Mouse (Mus musculus) liver, embryonic 15.5 days (tissue): ENCODE data around the gene Pip4k2b. TPM values are rescaled to one million over a fixed set of nuclear protein-coding genes. Genes with fewer than 3 reads are reported as not detected.
A peak's percentile ranks its signal among the peaks of the same experiment; 100 is the strongest.
"Not testable (repeated sequence)": the region's sequence is repeated elsewhere in the genome, so short reads cannot be mapped to it uniquely, and the experiment has no call there.

ENCODE experiments used
- ATAC-seq: fragments of 200-750 bp; cut with Nextera tagmentation; 2 replicates; pipeline ENCODE4 v1.8.0; 2017; ENCODE audit warnings: moderate number of reproducible peaks, mild to moderate bottlenecking, moderate library complexity; ENCODE audit not compliant: insufficient read depth
- H3K27ac ChIP-seq: fragments of 300-500 bp; sonication (generic); replicated peaks from 2 replicates; pipeline ENCODE4 v1.5.1; 2015; ENCODE audit warnings: mild to moderate bottlenecking, inconsistent platforms
- H3K27me3 ChIP-seq: fragments of 300-500 bp; sonication (generic); 2 replicates; pipeline ENCODE4 v1.6.1; 2015; ENCODE audit warnings: mild to moderate bottlenecking, inconsistent platforms
- H3K36me3 ChIP-seq: fragments of 300-500 bp; sonication (generic); replicated peaks from 2 replicates; pipeline ENCODE4 v1.6.1; 2015; ENCODE audit warnings: moderate library complexity, mild to moderate bottlenecking, inconsistent platforms
- H3K4me1 ChIP-seq: fragments of 300-500 bp; sonication (generic); replicated peaks from 2 replicates; pipeline ENCODE4 v1.6.1; 2015; ENCODE audit warnings: inconsistent platforms
- H3K4me2 ChIP-seq: fragments of 300-500 bp; sonication (generic); 2 replicates; pipeline ENCODE4 v1.6.1; 2015; ENCODE audit warnings: moderate library complexity, mild to moderate bottlenecking, inconsistent platforms
- H3K4me3 ChIP-seq: fragments of 300-500 bp; sonication (generic); replicated peaks from 2 replicates; pipeline ENCODE4 v1.5.1; 2015; ENCODE audit warnings: mild to moderate bottlenecking, inconsistent platforms
- H3K9ac ChIP-seq: fragments of 300-500 bp; sonication (generic); 2 replicates; pipeline ENCODE4 v1.6.1; 2015; ENCODE audit warnings: moderate library complexity, mild to moderate bottlenecking, inconsistent platforms
- H3K9me3 ChIP-seq: fragments of 300-500 bp; sonication (generic); replicated peaks from 2 replicates; pipeline ENCODE4 v1.6.1; 2016; ENCODE audit warnings: inconsistent platforms
- WGBS: fragments of 180-500 bp; shearing (Covaris S2); methylation state at CpG from one replicate; pipeline ENCODE4 v1.1.7; 2015; ENCODE audit warnings: mixed read lengths; ENCODE audit not compliant: insufficient replicate concordance; 5-methylcytosine and 5-hydroxymethylcytosine counted together
- polyA plus RNA-seq: library from polyadenylated mRNA; unstranded; fragments of >200 nt; fragmentation: Nextera tagmentation; extraction: Ambion mirVana; gene quantifications from 2 replicates; pipeline ENCODE4 v1.2.1, GENCODE M21; 2015

Gene Pip4k2b
- polyA plus RNA-seq, 1 experiment from 2014 or later: 0.48 TPM

DNA sequence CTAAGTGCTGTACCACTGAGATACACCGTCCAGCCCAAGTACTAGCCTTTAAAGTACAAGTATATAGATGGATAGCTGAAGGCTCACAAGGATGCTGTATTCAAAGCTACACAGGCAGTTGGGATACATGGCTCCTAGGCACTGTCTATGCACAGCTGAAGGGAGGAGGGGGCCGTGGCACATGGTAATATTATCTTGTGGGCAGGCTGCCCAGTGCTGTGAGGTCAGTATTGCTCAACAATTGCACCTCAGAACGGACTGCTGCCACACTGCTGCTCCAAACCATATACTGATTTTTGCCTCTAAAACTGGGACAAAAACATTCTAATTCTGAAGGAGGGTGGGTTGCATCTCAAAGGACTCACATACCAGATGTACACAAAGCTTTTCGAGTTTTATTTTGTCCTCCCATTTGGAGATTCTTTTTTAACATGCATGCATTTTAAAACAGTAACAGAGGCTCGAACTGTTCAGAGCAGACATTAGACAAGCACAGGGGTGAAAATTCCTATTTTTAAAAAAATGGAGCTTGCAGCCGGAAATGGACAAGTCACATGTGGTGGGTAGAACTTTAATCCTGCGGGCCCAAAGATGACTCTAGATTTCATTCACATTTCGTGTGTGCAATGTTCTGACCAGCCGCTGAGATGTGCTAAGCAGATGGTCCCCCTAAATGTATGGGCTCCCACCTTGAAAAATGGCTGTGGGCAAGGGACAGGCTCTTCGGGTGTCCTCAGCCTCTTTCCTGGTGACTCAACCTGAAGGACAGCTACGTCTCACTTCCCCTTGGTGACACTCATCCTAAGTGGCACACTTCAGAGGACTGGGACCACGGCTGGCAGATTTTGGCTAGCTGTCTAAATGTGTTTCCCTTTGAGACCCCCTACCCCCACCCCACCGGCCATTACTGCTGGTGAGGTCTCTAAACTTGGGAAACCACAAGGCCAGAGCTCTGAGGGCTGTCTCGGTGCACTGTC is 29.4 kb downstream of the Pip4k2b start:
- no peak overlapping the region for H3K27ac ChIP-seq
- peaks cover 9% of the 10 kb centered on the region for H3K4me1 ChIP-seq
- no peaks in the 10 kb centered on the region for H3K27me3 ChIP-seq
- no peak overlapping the region for H3K4me3 ChIP-seq
- H3K36me3 ChIP-seq: peaks cover 49% of the 10 kb centered on the region
- no peak for ATAC-seq
- no peak overlapping the region for H3K9ac ChIP-seq
- 67% methylated on average over 14 of the region's 14 CpGs for WGBS
- no peak overlapping the region for H3K4me2 ChIP-seq
- H3K9me3 ChIP-seq: no peaks in the 10 kb centered on the region

DNA sequence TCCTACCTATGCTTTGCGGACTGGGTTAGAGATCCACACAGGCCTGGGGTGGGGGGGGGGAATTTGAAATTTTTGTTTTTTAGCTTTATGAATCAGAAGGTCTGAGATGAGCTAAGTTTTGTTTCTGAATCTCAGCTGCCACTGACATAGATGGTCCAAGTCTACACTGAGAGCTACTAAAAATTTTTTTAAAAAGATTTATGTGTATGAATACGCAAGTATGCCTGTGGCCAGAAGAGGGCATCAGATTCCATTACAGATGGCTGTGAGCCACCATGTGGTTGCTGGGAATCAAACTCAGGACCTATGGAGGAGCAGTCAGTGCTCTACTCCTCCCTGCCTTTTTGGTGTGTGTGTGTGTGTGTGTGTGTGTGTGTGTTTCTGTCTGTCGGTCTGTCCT is 30.1 kb downstream of the Pip4k2b start:
- Histone ChIP-seq H3K4me1 (peaks cover 8% of the 10 kb centered on the region), H3K27ac (no peak overlapping the region), H3K9me3 (no peaks in the 10 kb centered on the region), H3K4me2 (no peak overlapping the region), H3K4me3 (no peak overlapping the region), H3K36me3 (peaks cover 43% of the 10 kb centered on the region), H3K27me3 (no peaks in the 10 kb centered on the region), H3K9ac (no peak overlapping the region)
- 88% methylated on average over 3 of the region's 3 CpGs for WGBS
- no peak for ATAC-seq

DNA sequence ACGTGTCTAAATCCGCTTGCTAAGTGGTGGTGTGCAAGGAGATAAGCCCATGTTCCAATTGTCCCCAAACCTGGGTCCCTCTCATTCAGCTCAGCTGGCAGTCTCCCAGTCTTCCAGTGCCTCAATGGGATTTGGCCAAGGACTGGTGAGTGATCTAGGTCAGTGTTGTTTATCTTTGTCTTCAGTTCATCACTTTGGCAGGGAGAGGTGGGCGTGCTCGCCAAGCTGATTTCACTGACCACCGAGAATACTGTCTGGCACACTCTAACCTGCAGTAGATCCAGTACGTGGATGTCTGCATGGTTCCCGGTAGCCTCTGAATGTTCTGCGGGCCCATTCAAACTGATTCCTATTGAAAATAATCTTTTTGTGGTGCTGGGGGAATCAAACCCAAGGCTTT is 30.6 kb downstream of the Pip4k2b start:
- no peak overlapping the region for H3K4me2 ChIP-seq
- WGBS: 77% methylated on average over 8 of the region's 8 CpGs

DNA sequence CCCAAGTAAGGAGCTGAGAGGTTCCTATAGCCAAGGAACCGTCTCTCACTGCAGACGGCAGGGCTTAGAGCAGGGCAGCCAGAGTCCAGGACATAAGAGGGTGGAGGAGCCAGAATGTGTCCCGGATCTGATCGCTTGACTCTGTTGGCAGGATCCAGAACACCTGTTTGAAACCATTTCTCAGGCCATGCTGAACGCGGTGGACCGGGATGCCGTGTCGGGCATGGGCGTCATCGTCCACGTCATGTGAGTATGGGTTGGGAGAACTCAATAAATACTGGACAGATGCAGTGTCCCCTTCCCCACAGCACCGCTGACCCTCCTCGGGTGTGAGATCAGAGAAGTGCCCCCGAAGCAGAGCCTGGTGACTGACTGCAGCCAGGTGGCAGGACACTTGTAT is 32.2 kb downstream of the Pip4k2b start:
- no peak overlapping the region for H3K4me3 ChIP-seq
- H3K4me1 ChIP-seq: peaks cover 4% of the 10 kb centered on the region; the same call in 1 of the 2 replicates
- no peak overlapping the region for H3K9ac ChIP-seq
- WGBS: 86% methylated on average over 15 of the region's 15 CpGs
- H3K27ac ChIP-seq: no peak overlapping the region
- H3K36me3 ChIP-seq: peaks cover 60% of the 10 kb centered on the region
- no peak overlapping the region for H3K4me2 ChIP-seq
- H3K9me3 ChIP-seq: no peaks in the 10 kb centered on the region
- H3K27me3 ChIP-seq: no peaks in the 10 kb centered on the region
- ATAC-seq: no peak

More for the DNA sequence above, 30.6 kb downstream of the Pip4k2b start:
- no peak for ATAC-seq
- H3K4me3 ChIP-seq: no peak overlapping the region
- no peak overlapping the region for H3K9ac ChIP-seq
- peaks cover 44% of the 10 kb centered on the region for H3K36me3 ChIP-seq
- H3K9me3 ChIP-seq: no peaks in the 10 kb centered on the region
- no peak overlapping the region for H3K27ac ChIP-seq
- peaks cover 4% of the 10 kb centered on the region for H3K4me1 ChIP-seq
- H3K27me3 ChIP-seq: no peaks in the 10 kb centered on the region

DNA sequence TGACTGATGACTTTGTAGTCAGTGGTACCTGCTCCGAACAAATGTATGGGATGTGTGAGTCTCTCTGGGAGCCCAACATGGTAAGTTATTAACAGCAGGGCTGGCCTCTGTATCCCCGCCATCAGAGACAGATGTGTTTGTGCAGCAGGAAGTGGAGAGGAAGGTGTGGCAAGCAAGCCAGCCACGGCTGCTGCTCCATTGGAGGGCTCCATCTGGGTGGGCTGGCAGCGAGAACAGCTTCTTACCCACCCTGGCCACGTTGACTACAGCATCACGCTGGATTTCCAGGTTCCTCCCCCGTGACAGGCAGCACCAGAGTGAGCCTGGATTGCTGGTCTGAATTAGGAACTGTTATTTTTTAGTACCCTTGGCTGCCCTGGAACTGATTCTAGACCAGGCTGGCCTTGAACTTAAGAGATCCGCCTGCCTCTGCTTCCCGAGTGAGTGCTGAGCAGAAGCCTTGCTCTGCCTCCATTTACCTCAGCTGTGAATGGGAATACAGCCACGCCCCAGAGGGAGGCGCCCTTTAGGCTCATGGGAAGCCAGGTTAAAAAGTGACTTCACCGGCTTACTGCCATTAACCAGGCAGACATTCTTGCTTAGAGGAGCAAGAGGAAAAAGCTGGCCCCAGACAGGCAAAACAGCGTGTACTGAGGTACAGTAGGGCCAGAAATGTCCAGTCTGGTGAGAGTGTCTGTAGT is 33.2 kb downstream of the Pip4k2b start:
- WGBS: 59% methylated on average over 13 of the region's 13 CpGs
- Histone ChIP-seq H3K4me1 (peaks cover 4% of the 10 kb centered on the region; the same call in 1 of the 2 replicates), H3K9me3 (no peaks in the 10 kb centered on the region), H3K27me3 (no peaks in the 10 kb centered on the region), H3K4me3 (no peak overlapping the region), H3K4me2 (no peak overlapping the region), H3K36me3 (peaks cover 69% of the 10 kb centered on the region), H3K9ac (no peak overlapping the region), H3K27ac (no peak overlapping the region)
- ATAC-seq: no peak

DNA sequence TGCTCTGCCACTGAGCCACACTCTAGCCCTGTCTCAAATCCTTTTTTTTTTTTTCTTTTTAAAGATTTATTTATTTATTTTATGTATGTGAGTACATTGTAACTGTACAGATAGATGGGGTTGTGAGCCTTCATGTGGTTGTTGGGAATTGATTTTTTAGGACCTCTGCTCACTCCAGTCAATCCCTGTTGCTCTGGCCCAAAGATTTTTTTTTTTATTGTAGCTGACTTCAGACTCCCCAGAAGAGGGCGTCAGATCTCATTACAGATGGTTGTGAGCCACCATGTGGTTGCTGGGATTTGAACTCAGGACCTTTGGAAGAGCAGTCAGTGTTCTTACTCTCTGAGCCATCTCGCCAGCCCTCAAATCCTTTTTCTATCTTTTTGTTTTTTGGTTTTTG is 34.4 kb downstream of the Pip4k2b start:
- H3K4me1 ChIP-seq, H3K9ac ChIP-seq, H3K27me3 ChIP-seq, H3K4me3 ChIP-seq, H3K4me2 ChIP-seq, ATAC-seq, H3K9me3 ChIP-seq, H3K27ac ChIP-seq: not testable (repeated sequence)
- 59% methylated on average over 2 of the region's 2 CpGs for WGBS
- H3K36me3 ChIP-seq: peaks cover 79% of the 10 kb centered on the region

DNA sequence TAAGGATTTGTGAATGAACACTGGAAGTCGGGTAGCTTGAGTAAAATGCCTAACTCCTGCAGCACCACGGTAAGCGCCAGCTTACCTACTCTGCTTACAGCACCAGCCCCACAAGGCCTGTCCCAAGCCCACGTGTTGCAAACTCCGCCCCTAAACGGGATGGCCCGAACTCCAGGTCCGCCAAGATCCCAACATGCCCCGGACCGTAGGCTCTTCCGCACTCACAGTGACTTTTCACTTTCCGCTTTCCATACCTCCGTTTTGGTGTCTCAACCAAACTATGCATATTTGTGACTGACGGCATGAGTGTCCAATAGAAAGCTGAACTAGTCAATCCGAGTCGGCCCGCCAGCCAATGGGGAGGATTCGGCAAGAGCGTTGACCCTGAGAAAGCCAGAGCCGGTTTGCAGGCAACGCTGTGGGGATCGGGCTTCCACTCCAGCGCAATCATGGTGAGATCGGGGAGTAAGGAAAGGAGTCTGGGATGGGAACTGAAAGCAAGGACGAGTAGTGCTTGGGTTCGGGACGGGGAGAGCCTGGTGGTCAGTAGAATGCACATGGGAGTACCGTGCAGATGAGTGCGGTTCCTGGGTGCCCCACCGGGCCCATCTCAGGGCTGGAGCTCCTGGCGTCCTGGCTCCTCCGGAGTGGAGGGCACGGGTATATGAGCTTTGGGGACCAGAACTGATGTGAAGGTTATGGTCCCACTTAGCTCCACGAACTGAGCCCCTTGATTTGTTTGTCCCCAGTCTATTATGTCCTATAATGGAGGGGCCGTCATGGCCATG is 41.3 kb downstream of the Pip4k2b start, which contains the start of gene Psmb3:
Gene Psmb3 (plus strand): TSS at position 361 of the 788 bp plus-strand sequence.
- peak within 1 kb of the TSS; percentile 91 for H3K4me3 ChIP-seq
- peak within 1 kb of the TSS; percentile 82 for H3K9ac ChIP-seq
- peak within 1 kb of the TSS; percentile 92 for H3K4me2 ChIP-seq
- peak; percentile 90 for ATAC-seq
- H3K36me3 ChIP-seq: peaks cover 31% of the 10 kb centered on the region
- WGBS: under 1% methylated on average over 35 of the region's 35 CpGs
- H3K27ac ChIP-seq: peak within 1 kb of the TSS; percentile 77
- peaks cover 46% of the 10 kb centered on the region for H3K27me3 ChIP-seq
- no peaks in the 10 kb centered on the region for H3K9me3 ChIP-seq
- H3K4me1 ChIP-seq: peaks cover 62% of the 10 kb centered on the region

DNA sequence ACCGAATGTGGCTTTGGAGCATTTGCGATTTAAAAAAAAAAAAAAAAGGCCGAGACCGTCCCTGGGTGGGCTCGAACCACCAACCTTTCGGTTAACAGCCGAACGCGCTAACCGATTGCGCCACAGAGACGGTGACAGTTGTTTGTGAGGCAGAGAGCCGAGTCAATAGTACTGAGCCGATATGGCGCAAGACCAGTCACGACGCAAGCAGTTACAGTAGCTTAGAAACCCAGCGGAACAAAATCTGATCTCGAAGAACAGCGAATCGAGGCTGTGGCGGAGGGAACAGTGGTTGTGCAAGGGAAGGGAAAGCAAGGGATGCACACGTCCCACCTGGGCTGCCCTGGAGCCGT is 42.1 kb downstream of the Pip4k2b start:
- no peak for ATAC-seq
- Histone ChIP-seq H3K27ac (peak overlapping the region; percentile 77), H3K9me3 (no peaks in the 10 kb centered on the region), H3K4me1 (peaks cover 69% of the 10 kb centered on the region), H3K4me2 (peak overlapping the region; percentile 92), H3K4me3 (peak overlapping the region; percentile 91), H3K9ac (peak overlapping the region; percentile 60), H3K27me3 (peaks cover 55% of the 10 kb centered on the region), H3K36me3 (peaks cover 23% of the 10 kb centered on the region)
- under 1% methylated on average over 24 of the region's 24 CpGs for WGBS

DNA sequence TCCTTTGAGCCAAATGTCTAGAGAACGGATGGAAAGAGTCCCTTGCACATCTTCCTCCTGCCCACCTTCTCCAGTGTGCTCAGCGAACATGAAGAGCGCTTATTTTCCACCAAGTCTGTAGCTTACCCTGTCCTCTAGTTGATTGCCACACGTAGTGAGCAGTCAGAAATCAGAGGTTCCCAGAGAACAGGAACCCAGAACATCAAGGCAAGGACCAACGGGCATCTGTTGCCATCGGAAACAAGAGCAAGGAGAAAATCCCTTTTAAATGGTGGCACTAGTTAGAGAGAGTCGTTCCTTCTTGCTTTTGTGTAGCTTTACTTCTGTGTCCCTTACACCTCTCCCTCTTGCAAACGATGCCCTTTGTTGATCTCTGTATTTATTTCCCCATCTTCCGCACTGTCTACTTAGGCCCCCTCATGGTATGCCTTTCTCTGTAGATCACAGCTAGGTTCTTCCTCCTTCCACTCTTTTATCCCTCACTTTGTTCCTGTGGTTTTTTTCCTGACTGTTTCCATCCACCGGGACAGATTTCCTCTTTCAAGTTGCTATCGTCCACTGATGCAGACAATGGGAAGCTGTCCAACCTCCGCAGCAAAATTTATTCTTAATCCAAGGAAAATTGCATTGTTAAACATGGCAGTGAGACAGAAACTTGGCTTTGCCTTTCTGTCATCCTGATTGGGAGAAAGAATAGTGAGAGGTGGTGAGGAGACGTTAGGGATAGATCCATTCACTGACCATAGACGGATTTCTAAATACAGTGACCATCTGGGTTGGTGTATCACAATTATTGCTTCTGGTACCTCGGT is 42.7 kb downstream of the Pip4k2b start:
- peaks cover 17% of the 10 kb centered on the region for H3K36me3 ChIP-seq
- H3K27ac ChIP-seq: no peak overlapping the region
- H3K9me3 ChIP-seq: no peaks in the 10 kb centered on the region
- H3K4me2 ChIP-seq: peak overlapping the region; percentile 92
- peaks cover 61% of the 10 kb centered on the region for H3K27me3 ChIP-seq
- no peak overlapping the region; the same call in 1 of the 2 replicates for H3K9ac ChIP-seq
- 36% methylated on average over 15 of the region's 15 CpGs for WGBS
- no peak for ATAC-seq
- H3K4me1 ChIP-seq: peaks cover 70% of the 10 kb centered on the region
- H3K4me3 ChIP-seq: peak overlapping the region; percentile 91
